Mouse (Mus musculus): Measurements from ENCODE around the gene Npas2.
A peak's percentile ranks its signal among the peaks of the same experiment; 100 is the strongest.

The Npas2 gene

DNA sequence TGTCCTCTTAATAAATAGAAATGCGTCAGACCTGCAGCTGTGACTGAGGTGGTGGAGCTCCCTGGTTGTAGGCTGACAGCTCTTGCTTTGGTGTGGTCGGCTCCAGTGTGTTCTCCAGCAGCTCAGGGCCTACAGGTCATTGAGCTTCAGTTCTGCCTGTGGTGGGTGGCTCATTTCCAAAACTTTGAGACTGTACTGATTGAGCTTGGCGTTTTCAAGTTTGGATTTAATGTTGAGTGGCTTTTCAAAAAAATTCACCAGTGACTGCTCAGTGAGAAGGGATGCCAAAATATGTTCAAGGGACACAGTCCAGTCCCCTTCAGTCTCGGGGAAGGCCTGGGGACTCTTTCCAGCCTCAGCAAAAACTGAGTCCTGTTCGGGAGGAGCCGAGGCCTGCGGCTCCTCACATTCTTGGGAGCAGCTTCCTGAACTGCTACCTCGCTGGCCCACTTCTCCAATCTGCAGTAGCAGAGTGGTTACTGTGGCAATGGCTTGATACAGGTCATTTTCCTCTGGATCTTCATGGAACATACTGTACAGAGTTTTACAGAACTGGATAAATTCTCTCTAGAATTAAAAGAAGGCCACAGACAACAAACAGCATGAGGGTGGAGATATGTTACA is 178.8 kb downstream of the Npas2 start:
- peak; percentile 30 for DNase-seq (ENCODE audit: extremely low read depth, insufficient read length, low spot score)

DNA sequence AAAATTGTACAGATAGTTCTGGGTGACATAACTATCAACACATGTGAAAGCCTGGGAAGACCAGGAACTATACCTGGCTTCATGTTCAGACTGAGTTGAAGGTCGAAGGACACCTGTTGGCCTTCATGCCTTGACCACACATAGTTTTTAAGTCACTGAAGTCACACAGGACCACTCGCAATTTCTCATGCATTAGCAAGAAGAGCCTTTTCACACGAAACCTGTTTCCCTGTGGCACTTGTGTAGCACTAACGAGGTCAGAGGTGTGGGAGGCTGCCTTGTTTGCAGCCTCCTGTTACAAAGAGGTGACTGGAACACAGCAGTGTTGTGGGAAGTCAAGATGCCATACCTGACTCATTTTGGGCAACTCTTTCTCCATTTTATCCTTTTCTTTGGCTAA is 179.8 kb downstream of the Npas2 start:
- DNase-seq (ENCODE audit: extremely low read depth, insufficient read length, low spot score), result no peak

DNA sequence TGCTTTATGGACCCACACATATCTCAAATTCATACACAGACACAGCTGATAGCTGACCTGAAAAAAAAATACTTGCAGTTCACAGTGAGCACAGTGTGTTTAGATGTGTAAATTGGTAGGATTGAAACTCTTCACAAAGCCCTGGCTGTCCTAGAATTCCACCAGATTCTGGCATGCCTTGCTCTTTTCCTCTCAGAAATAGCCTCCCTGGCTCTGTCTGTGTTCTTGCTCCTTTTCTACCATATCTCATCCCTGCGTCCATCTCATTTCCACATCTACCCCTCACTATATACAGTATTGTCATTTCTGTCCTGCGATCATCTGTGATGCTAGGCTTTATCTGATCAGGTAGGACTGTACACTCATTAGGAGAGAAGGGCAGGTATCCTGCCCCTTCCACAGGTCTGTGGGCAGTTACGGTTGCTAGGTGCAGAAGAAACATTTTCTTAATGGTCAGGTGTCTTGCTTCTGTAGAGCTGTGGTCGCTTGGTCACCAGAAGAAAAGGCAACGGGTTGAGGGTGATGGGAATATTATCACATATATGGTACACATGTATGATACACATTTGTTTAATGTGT is 180.8 kb downstream of the Npas2 start:
- no peak for DNase-seq (ENCODE audit: extremely low read depth, insufficient read length, low spot score)

DNA sequence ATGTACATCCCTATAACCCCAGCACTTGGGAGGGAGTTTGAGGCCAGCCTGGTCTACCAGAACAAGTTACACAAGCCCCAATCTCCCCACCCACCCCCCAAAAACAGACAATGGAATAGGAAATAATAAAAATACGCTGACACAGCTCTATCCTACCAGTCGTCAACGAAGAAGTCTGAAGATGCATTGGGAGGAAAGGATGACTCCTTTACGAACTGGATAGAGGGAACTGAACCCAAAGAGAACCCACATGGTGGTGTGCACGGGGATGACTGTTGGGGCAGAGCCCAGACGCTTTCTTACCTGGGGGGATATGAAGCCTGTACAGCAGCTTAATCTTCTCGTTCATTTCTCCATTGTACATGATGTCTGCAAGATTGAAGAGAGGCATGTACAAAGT is 182.6 kb downstream of the Npas2 start:
- DNase-seq (ENCODE audit: extremely low read depth, insufficient read length, low spot score), result no peak

DNA sequence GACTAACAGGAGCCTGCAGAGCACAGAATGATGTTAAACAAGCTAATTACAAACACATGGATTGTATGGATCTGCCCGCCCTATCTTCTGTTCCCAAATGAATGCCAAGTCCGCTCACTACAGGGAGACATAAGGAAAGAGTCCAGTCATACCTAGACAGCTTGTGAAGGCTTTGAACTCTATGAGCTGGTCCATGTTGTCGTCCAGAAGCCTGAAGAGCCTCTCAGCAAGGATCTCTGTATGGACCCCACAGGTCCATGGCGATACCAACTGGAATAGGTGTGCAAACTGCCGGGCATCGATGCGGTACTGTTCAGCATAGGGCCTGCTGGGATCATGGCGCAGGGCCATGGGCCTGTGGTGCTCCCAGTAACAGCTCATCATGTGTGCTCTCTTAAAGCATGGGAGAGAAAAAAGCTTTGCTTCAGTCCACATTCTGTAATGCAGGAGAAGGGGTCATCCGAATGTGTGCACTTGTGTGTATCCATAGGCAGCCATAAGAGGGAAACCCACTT is 183.3 kb downstream of the Npas2 start:
- DNase-seq (ENCODE audit: extremely low read depth, insufficient read length, low spot score), result no peak

DNA sequence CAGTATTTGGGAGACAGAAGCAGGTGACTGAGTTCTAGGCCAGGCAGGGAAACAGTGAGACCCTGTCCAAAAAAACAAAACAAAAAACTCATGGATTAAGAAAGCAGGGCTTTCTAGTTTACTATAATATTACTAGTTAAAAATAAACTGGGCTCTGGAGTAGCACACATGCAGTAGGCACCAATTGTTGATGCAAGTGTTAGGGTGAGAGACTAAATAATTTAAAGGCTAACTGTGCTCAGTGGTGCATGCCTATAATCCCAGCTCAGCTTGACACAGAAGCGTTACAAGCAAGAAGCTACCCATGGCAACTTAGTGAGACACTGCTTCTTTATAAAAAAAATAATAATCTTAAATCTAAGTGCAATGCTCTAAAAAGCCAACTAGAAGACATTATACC is 185.0 kb downstream of the Npas2 start:
- no peak for DNase-seq (ENCODE audit: extremely low read depth, insufficient read length, low spot score)

DNA sequence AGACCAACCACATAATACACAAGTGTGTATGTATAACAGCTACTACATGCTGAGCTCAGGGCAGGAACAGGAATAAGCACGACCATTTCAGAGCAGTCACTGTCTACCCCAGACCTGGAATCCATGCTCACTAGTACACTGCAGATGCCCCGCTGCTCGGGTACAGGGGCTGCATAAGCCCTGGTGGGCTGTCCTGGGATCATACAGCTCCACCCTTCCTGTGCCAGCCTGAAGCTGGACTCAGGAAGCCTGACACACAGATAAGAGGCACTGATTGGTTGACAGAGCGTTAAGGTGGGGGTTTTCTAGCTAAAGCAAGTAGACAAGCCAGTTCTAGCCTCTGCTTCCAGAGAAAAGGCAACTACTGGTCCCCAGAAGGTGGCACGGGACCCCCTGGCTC is 185.5 kb downstream of the Npas2 start:
- DNase-seq (ENCODE audit: extremely low read depth, insufficient read length, low spot score), result no peak

DNA sequence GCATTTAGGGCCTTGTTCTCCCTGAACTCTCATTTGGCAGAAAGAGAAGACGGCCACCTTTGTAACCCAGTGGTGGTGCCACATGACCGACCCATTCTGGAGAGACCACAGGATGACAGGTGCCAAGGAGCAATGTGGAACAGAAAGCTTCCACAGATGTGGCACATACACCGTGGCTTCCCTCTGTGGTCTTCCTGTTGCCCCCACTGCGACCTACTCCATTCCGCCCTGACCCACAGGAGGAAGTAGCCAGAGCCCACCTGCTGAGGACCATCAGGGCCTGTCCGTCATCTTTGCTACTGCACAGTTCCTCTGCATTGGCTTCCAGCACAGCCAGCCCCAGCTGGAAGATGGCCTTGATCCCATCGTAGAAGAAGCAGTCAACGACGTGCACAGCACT is 187.5 kb downstream of the Npas2 start:
- DNase-seq (ENCODE audit: extremely low read depth, insufficient read length, low spot score), result no peak

DNA sequence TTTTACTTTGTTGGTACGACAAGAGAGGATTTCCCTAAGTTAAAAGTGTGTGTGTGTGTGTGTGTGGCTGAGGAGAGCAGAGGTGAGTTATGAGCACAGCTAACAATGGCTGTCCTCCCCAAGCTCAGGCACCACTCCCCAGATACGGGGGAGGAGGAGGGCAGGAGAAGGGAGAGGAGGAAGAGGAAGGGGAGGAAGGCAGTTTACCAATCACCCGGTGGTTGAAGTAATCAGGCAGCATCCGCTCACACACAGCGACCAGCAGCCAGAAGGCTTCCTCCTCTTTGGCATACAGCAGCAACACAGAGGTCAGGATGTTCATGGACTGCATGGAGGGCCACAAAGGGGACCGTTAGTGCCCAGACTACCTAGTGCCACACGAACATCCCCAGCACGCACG is 191.4 kb downstream of the Npas2 start:
- DNase-seq (ENCODE audit: extremely low read depth, insufficient read length, low spot score), result no peak

DNA sequence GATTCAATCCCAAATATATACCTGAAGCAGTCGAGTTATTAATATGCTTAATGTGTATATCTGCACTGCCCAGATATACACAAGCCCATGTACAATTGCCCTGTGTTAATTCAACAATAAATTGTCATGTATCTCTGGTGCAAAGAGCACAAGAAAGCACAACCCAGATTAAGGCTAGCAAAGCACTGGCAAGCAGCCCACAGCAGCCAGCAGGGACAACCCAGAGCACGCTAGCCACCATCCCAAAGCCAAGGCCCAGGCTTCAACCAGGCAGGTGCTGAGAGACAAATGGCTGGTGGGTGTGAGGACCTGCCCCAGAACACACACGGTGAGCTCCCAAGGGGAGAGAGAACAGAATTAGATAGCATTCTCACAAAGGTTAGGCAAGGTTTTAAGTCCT is 192.9 kb downstream of the Npas2 start:
- no peak for DNase-seq (ENCODE audit: extremely low read depth, insufficient read length, low spot score)

DNA sequence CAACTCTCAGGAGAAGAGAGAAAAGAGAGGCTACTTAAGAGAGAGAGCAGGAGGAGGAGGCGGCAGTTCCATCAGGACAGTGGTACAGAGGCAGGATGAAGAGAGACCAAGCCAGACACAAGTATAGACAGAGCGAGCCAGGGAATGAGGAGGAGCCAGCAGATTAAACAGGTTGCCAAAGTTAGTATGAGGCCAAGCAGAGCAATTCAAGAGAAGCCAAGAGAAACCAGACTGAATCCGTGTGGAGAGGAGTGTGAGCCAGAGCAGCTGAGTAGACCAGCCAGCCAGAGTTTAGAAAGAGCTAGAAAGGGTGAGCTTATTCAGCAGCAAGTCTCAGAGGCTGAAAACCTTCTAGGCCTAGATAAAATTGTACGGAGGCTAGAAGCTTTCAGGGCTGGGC is 194.0 kb downstream of the Npas2 start:
- no peak for DNase-seq (ENCODE audit: extremely low read depth, insufficient read length, low spot score)

DNA sequence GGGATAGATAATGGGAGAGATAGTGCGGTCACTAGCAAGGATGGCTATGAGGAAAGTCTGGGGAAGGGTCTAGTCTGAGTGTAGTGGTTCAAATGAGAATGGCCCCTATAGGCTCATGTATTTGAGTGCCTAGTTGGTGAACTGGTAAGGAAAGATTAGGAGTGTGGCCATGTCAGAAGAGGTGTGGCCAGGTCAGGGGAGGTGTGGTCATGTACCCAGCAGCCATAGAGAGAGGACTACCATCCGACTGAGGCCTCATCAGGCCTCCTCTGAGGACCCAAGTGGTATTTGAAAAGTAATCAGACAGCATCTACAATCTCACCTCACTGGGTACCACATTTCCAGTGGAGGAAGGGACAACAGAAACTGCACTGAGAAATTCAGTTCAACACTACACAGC is 194.6 kb downstream of the Npas2 start:
- DNase-seq (ENCODE audit: extremely low read depth, insufficient read length, low spot score), result no peak

DNA sequence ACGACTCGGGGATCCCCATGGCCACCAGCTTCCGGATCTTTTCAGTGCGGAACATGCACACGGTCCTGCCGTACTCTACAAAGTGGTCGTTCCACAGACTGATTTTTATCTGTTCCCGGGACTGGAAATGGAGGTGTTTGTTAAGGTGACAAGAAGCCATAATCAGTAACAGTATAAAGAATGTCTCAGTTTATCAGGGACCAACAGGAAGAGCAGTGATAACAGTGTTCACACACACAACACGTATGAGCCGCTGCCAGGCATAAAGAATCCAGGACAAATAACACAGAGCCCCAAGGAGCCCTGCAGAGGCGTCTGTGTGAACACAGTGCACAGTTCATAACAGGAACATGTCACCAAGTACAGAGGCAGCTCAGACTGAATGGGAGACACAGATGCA is 195.8 kb downstream of the Npas2 start:
- DNase-seq (ENCODE audit: extremely low read depth, insufficient read length, low spot score), result no peak

DNA sequence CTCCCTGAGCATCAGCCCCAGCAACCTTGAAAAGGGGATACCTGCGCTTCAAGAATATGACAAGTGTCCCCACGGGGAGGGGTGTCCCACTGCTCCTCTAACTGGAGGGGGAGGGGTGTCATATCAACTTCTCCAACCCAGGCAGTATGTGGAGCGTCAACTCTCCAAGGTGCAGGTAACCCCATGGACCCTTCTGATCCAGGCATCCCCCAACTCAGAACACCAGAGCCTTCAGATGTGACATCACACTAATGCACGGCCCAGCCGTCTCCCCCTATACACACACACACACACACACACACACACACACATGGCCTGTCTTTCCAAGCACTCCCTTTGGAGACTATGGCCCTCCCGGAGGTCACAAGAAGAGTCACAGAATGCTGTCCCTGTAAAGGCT is 198.1 kb downstream of the Npas2 start:
- no peak for DNase-seq (ENCODE audit: extremely low read depth, insufficient read length, low spot score)

DNA sequence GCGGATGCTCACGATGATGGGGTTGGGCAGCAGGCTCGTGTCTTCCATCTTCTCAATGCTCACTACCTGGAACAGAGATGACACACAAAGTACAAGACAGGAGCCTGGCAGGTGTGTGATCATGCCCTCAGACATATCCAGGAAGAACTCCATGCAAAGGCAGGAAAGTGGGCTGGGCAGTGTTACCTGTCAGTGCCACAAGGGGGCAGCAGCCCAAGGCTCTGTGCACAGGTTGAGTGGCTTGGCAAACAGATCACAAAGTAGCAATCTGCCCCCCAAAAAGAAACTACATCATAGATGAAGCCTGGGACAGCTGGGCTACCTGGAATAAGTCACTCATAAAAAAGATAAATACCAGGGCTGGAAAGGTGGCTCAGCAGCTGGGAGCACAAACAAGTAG is 198.7 kb downstream of the Npas2 start:
- peak; percentile 42 for DNase-seq (ENCODE audit: extremely low read depth, insufficient read length, low spot score)

DNA sequence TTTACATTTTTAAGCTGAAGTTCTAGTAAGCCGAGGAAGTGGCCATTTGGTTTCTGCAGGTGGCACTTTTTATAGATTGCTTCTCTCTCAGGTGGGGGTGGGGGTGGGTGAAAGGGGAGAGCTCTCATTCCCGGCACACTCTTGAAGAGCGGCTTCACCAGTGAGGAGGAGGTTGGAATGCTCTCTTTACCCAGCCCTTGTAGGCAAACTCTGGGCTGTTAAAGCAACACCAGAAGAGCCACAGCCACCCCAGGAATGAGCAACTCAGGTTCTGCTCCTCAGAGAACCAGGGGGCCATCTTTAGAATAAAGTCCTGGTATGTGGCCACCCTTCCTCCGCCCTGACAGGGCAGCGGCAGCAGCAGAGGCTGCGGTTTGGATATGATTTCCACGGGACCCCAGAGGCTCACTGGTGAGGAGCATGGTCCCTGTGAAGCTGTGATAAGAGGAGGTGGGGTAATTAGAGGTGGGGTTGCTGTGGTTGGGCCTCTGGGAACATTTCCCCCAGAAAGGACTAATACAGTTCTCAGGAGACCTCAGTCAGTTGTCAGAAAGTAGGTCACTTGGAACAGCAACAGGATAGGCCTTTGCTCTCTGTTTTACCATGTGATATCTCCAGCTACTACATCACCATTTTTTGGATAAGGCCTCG is 199.8 kb downstream of the Npas2 start:
- no peak for DNase-seq (ENCODE audit: extremely low read depth, insufficient read length, low spot score)

DNA sequence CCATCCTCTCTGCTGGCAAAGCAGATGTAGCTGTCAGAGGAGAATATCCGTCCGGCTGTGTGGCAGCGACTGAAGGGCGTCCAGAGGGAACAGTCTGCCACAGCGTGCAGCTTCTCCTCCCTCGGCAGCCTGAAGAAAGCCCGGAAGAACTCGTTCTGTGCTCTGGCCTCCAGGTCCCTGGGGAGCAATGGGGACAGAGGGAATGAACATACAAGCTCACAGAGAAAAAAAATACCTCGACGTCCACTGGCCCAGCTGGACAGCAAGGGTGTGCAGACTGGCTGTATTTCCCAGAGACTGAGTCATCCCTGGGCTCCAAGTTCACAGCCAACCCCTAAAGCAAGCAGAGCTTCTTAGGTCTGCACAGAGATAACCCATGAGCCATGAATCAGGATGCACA is 200.6 kb downstream of the Npas2 start:
- no peak for DNase-seq (ENCODE audit: extremely low read depth, insufficient read length, low spot score)

DNA sequence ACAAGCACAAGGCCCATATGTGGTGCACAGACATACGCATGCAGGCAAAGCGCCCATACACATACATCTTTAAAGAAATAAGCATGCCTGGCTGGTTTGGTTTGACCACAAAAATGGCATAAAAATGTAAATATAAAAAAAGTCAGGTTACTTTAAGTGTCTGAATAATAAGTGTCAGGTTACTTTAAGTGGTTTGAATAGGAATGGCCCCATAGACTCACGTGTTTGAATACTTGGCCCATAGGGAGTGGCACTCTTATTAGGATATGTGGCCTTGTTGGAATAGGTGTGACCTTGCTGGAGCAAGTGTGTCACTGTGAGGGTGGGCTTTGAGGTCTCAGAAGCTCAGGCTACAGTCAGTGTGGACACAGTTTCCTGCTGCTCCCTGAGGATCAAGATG is 201.1 kb downstream of the Npas2 start:
- DNase-seq (ENCODE audit: extremely low read depth, insufficient read length, low spot score), result no peak

DNA sequence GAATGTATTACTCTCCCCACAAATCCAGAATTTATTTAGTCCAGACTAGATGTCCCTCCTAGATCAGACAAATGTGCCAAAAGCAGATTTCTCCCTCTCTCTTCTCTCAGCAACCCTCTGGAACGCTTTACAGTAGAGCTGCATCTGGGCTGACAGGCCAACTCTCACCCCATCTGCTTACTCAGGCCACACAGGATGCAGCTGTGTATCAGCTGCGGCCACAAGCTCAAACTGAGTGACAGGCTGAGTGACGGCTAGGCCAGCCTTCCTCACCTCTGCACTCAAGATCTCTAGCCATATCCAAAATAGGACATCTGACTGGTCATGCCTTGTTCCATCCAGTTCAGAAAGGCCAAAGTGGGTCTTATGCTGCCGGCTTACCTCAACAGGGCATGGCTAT is 202.8 kb downstream of the Npas2 start:
- DNase-seq (ENCODE audit: extremely low read depth, insufficient read length, low spot score), result no peak

DNA sequence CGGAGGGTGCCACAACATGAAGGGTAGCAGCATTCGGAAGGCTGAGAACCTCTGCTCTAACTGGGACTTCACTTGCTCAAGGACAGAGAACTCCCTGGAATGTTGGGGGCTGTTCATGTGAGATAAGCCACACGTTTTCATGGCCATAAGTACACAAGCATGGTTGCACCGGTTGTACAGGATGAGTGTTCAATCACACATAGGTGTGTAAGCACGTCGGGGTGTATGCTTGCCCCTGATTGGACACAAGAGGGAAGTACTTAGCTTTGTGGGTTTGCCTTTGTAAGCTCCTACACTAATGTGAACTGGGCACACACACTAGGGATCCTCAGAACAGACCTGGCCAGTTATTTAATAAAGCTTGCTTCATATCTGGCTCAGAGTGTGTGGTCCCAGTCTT is 204.8 kb downstream of the Npas2 start:
- DNase-seq (ENCODE audit: extremely low read depth, insufficient read length, low spot score), result no peak

DNA sequence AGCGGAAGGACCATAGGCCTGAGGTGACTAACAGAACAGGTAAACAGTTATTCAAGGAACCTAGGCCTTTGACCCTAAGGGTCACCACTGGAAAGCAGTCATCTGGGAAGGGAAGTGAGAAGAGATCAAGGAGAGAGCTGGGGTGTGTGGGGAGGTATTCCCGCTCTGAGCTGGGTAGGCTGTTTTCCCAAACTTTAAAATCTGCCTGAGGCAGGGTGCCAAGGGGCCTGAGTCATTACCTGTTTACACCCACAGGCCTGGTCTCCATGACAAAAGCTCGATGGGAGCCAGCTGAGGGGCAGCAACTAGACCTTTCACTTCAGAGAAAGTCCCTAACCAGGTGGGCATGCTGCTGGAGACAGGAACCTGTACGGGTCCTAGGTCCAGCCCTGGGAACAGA is 205.7 kb downstream of the Npas2 start:
- peak; percentile 34 for DNase-seq (ENCODE audit: extremely low read depth, insufficient read length, low spot score)

DNA sequence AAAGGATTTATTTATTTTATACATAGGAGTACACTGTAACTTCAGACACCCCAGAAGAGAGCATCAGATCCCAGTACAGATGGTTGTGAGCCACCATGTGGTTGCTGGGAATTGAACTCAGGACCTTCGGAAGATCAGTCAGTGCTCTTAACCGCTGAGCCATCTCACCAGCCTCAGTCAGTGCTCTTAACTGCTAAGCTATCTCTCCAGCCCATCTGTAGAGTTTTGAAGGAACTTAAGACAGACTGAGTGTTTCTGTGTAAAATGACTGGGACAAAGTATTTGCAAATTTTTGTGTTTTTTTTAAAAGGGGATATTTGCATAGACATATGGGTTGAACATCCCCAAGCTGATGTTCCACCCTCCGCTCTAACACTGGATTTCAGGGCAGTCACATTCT is 206.6 kb downstream of the Npas2 start:
- no peak for DNase-seq (ENCODE audit: extremely low read depth, insufficient read length, low spot score)

Data from 3134 (cell line).